Mouse (Mus musculus): Measurements from ENCODE around the gene Adcy6. TPM values are rescaled to one million over a fixed set of nuclear protein-coding genes. Genes with fewer than 3 reads are reported as not detected.
A peak's percentile ranks its signal among the peaks of the same experiment; 100 is the strongest.

Adcy6 gene
- polyA plus RNA-seq, 1 experiment from 2014 or later = 8.9 TPM

DNA sequence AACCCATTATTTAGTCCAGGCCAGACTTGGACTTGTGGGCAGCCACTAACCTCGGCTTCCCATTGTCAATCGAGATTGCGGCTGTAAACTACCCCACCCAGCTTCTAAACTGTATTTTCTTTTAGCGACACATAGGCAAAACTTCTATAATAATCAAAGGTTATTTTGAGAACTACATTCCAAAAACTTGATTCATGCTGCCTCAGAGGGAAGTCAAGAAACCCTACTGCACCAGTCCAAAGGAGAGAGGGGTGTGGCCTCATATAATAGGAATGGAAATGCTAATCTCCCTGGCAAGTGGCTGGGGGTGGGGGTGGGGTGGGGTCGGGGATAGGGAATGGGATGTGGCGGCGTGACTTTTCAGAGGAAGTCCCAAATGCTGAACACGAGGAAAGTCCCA, 16.2 kb upstream of the Adcy6 start:
- H3K27ac ChIP-seq = no peak overlapping the region
- no peaks in the 10 kb centered on the region for H3K9me3 ChIP-seq (replicated peaks)
- no peak for ATAC-seq
- peaks cover 29% of the 10 kb centered on the region for H3K4me1 ChIP-seq
- no peaks in the 10 kb centered on the region for H3K36me3 ChIP-seq (ENCODE audit: poor library complexity, severe bottlenecking)
- H3K4me2 ChIP-seq = no peak overlapping the region
- H3K4me3 ChIP-seq = no peak overlapping the region
- WGBS = 21% methylated on average over 8 of the region's 8 CpGs
- H3K27me3 ChIP-seq = peaks cover 44% of the 10 kb centered on the region
- no peak overlapping the region for H3K9ac ChIP-seq

DNA sequence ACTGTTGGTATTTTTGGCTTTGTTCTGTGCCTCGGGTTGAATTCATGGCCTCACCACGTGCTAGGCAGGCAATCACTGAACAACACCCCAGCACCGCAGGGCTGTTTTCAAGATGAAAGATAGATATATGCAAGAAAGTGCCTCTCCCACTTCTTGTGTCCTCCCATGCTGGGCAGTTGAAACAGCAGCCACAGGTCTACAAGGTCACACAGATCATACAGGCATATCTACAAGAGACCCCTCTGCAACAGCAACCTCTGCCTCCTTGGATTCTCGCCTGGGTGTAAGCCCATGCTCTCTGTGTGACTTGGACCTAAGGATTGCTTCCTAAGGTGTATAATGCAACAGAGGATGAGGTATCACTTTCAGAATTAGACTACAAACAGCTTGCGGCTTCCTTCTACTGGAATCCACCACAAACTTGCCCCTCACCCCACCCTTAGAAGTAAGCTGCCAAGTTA, 13.5 kb upstream of the Adcy6 start:
- Histone ChIP-seq H3K4me3 (no peak overlapping the region), H3K27ac (no peak overlapping the region), H3K36me3 (ENCODE audit: poor library complexity, severe bottlenecking) (no peaks in the 10 kb centered on the region), H3K4me2 (no peak overlapping the region), H3K9ac (no peak overlapping the region), H3K4me1 (peaks cover 16% of the 10 kb centered on the region), H3K27me3 (peaks cover 20% of the 10 kb centered on the region; the same call in 1 of the 2 replicates), H3K9me3 (replicated peaks) (no peaks in the 10 kb centered on the region)
- no peak for ATAC-seq
- WGBS = 52% methylated on average over 5 of the region's 5 CpGs

DNA sequence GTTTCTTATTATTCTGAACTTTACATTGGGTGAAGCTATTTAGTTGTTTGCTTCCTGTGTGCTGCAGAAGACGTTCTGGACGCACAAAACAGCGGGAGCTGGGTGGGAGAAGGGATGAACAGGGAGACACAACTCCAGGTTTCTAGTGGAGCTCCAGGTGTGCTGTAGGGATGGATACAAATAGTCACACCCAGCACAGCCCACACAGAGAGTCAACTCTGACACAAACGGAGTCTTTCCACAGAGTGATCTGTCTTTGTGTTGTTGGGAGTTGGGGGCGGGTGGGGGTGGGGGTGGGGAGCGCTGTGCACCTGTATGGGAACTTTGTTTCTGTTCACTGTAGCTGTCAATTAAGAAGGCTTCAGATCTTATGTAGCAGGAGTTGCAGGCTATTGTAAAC, 12.8 kb upstream of the Adcy6 start:
- Histone ChIP-seq H3K9ac (no peak overlapping the region), H3K27me3 (peaks cover 19% of the 10 kb centered on the region; the same call in 1 of the 2 replicates), H3K4me1 (peaks cover 12% of the 10 kb centered on the region), H3K4me3 (no peak overlapping the region), H3K4me2 (no peak overlapping the region), H3K27ac (no peak overlapping the region), H3K9me3 (replicated peaks) (no peaks in the 10 kb centered on the region), H3K36me3 (ENCODE audit: poor library complexity, severe bottlenecking) (no peaks in the 10 kb centered on the region)
- ATAC-seq = no peak
- 19% methylated on average over 6 of the region's 6 CpGs for WGBS

DNA sequence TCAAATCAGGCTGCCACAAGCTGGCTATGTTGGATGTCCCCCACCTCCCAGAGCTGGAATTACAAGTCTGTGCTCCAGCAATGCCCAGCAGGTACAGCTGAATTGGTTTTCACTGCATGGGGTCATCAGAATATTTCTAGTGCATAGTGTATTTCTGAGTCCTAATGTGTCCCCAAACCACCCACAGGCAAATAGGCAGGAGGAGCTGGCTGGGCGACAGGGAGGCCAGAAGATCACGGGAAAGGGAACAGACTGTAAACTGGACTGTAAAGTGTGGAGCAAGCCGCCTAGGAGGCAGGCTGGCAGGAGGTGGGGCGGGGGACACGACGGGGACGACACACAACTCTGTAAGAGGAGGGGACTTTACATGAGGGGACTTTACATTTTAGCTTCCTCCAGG, 12.3 kb upstream of the Adcy6 start:
- Histone ChIP-seq H3K9ac (no peak overlapping the region), H3K27me3 (peaks cover 19% of the 10 kb centered on the region; the same call in 1 of the 2 replicates), H3K4me1 (peaks cover 12% of the 10 kb centered on the region), H3K36me3 (ENCODE audit: poor library complexity, severe bottlenecking) (no peaks in the 10 kb centered on the region), H3K27ac (no peak overlapping the region), H3K9me3 (replicated peaks) (no peaks in the 10 kb centered on the region), H3K4me3 (no peak overlapping the region), H3K4me2 (no peak overlapping the region)
- WGBS = 5% methylated on average over 7 of the region's 7 CpGs
- no peak for ATAC-seq

DNA sequence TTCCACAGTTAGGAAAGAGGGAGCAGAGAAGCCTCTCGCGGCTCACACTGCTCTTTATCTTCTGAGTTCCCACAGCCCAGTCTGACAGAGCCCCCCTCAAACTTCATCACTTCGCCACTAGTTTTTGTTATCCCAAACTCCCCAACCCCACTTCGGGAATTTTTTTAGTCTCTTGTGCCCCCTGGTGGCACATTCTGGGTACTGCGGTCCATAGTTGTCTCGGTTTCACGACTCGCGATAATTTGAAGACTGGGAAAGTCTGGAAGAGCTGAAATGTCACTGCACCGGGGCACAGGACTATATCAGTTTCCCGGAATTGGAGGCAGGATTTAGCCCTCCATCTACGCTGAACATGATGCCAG, 7.3 kb upstream of the Adcy6 start:
- peaks cover 8% of the 10 kb centered on the region; the same call in 1 of the 2 replicates for H3K27me3 ChIP-seq
- no peaks in the 10 kb centered on the region for H3K9me3 ChIP-seq (replicated peaks)
- peak; percentile 58; the same call in 1 of the 2 replicates for ATAC-seq
- no peak overlapping the region for H3K4me3 ChIP-seq
- H3K36me3 ChIP-seq (ENCODE audit: poor library complexity, severe bottlenecking) = no peaks in the 10 kb centered on the region
- WGBS = 2% methylated on average over 12 of the region's 12 CpGs
- peak overlapping the region; percentile 27; the same call in 1 of the 2 replicates for H3K4me2 ChIP-seq
- no peak overlapping the region for H3K9ac ChIP-seq
- peaks cover 15% of the 10 kb centered on the region for H3K4me1 ChIP-seq
- no peak overlapping the region for H3K27ac ChIP-seq

DNA sequence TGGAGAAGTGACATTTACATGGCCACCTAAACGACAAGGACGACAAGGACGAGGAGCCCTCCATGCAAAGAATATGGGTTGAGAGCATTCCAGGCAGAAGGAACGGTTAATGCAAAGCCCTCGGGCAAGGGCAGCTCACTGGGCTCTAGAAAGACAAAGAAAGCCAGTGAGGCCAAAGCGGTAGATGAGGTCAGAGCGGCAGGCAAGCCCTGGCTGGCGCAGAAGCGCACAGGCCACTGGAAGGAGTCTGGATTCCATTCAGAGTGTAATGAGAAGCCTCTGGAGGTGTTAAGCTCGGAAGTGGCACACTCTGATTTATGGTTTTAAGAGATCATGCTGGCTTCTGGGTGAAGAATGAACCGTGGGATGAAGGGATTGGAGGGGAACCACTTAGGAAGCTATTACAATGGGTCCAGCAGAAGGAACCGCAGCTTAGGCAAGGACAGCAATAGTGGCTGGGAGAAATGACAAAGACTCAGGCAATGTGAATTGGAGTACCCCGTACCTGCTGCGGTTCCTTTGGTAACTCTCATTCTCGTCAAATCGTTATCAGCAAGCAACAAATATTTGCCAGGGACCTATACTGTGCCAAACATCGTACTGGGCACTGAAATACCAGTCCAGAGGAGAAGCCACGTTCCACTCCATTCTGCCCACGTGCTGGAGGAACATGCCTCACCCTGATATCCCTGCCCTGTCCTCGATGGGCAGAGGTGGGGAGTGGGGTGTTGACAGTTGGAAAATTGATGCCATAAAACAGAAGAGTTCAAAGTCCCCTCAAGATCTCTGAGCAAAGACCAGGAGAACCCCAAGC, 6.7 kb upstream of the Adcy6 start:
- Histone ChIP-seq H3K4me2 (peak overlapping the region; percentile 27; the same call in 1 of the 2 replicates), H3K9ac (no peak overlapping the region), H3K9me3 (replicated peaks) (no peaks in the 10 kb centered on the region), H3K4me1 (peaks cover 13% of the 10 kb centered on the region), H3K27me3 (peaks cover 7% of the 10 kb centered on the region; the same call in 1 of the 2 replicates), H3K27ac (no peak overlapping the region), H3K36me3 (ENCODE audit: poor library complexity, severe bottlenecking) (no peaks in the 10 kb centered on the region), H3K4me3 (no peak overlapping the region)
- ATAC-seq = peak; percentile 10; the same call in 1 of the 2 replicates
- WGBS = 39% methylated on average over 20 of the region's 20 CpGs

DNA sequence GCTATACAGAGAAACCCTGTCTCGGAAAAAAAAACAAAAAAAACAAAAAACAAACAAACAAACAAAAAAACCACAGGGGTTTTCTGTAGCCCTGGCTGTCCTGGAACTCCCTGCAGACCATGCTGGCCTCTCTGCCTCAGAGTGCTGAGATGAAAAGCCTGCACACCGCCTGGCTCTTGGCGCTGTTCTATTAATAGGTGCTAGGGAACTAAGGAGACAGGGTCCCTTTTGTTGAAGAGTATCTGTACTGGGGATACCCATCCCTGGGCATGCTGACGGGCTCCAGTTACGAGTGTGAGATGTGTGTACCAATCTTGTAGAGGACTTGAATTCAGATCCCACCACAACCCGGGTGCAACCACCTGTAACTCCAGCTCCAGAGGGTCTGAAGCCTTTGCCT, 5.9 kb upstream of the Adcy6 start:
- ATAC-seq = no peak

DNA sequence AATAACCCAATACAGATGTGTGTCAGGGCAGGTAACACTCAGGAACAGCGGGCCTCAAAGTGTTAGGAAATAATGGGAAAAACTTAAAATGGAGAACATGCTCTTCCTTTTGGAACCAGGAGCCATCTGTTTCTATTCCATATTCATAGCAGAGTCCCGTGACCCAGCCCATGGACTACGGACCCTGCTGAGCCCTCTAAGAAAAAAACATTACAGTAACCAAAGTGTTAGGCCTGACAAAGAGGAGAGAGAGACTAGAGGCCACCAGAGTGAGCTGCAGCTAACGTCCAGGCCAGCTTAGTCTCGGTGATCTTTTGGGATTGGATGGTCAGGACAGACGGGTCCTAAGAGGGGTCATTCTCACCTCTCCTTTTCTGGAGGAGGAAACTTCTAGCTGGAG, 5.1 kb upstream of the Adcy6 start:
- Histone ChIP-seq H3K9ac (peak overlapping the region; percentile 45; the same call in 1 of the 2 replicates), H3K27ac (no peak overlapping the region; the same call in 1 of the 2 replicates)

More for the DNA sequence above, 5.9 kb upstream of the Adcy6 start:
- WGBS = 63% methylated on average over 6 of the region's 6 CpGs
- H3K9ac ChIP-seq = no peak overlapping the region
- H3K4me1 ChIP-seq = peaks cover 13% of the 10 kb centered on the region
- H3K9me3 ChIP-seq (replicated peaks) = no peaks in the 10 kb centered on the region
- H3K27me3 ChIP-seq = peaks cover 7% of the 10 kb centered on the region; the same call in 1 of the 2 replicates
- H3K4me2 ChIP-seq = no peak overlapping the region
- H3K4me3 ChIP-seq = no peak overlapping the region
- H3K27ac ChIP-seq = no peak overlapping the region
- no peaks in the 10 kb centered on the region for H3K36me3 ChIP-seq (ENCODE audit: poor library complexity, severe bottlenecking)

DNA sequence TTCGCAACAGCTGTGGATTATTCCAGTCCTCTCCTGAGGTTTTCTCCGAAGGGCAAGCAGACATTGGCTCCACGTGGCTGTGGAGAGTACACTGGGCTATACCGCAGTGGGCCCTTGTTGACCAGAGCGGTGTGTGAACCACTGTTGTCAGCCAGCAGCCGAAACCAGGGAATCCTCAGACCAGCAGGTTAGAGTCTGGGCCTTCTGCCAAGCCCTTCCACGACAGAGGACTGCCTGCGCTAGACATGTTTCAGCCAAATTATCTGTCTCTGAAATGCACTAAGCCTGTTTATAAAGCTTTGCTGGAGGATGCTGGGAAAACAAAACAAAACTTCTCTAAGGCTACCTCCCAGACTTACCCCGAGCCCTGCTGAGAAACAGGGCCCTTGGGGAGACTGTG, 4.7 kb upstream of the Adcy6 start:
- peak overlapping the region; percentile 45; the same call in 1 of the 2 replicates for H3K9ac ChIP-seq
- no peaks in the 10 kb centered on the region for H3K36me3 ChIP-seq (ENCODE audit: poor library complexity, severe bottlenecking)
- no peak overlapping the region for H3K4me3 ChIP-seq
- no peak for ATAC-seq
- peaks cover 17% of the 10 kb centered on the region for H3K4me1 ChIP-seq
- 47% methylated on average over 9 of the region's 9 CpGs for WGBS
- H3K27ac ChIP-seq = peak overlapping the region; percentile 28
- no peak overlapping the region for H3K4me2 ChIP-seq
- H3K27me3 ChIP-seq = peaks cover 7% of the 10 kb centered on the region; the same call in 1 of the 2 replicates
- H3K9me3 ChIP-seq (replicated peaks) = no peaks in the 10 kb centered on the region

More for the DNA sequence above, 5.1 kb upstream of the Adcy6 start:
- Histone ChIP-seq H3K4me2 (no peak overlapping the region), H3K9me3 (replicated peaks) (no peaks in the 10 kb centered on the region), H3K27me3 (peaks cover 7% of the 10 kb centered on the region; the same call in 1 of the 2 replicates), H3K36me3 (ENCODE audit: poor library complexity, severe bottlenecking) (no peaks in the 10 kb centered on the region), H3K4me3 (no peak overlapping the region), H3K4me1 (peaks cover 16% of the 10 kb centered on the region)
- WGBS = 50% methylated on average over 6 of the region's 6 CpGs
- no peak for ATAC-seq

DNA sequence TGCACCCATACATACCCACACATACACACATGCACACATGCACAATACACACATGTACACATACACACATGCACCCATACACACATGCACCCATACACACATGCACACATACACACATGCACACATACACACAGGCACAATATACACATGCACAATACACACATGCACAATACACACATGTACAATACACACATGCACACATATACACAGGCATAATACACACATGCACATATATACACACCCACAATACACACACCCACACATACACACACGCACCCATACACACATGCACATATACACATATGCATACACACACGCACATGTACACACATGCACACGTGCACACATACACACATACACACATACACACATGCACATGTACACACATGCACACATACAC, 2.4 kb upstream of the Adcy6 start:
- 99% methylated on average over 3 of the region's 3 CpGs for WGBS
- Histone ChIP-seq H3K27ac (no peak overlapping the region), H3K36me3 (ENCODE audit: poor library complexity, severe bottlenecking) (no peaks in the 10 kb centered on the region), H3K4me3 (no peak overlapping the region), H3K27me3 (0 out of 2 replicates have a peak, but pooled peaks cover 2% of the 10 kb centered on the region), H3K9me3 (replicated peaks) (no peaks in the 10 kb centered on the region), H3K9ac (no peak overlapping the region), H3K4me1 (peaks cover 33% of the 10 kb centered on the region), H3K4me2 (no peak overlapping the region)
- ATAC-seq = no peak

DNA sequence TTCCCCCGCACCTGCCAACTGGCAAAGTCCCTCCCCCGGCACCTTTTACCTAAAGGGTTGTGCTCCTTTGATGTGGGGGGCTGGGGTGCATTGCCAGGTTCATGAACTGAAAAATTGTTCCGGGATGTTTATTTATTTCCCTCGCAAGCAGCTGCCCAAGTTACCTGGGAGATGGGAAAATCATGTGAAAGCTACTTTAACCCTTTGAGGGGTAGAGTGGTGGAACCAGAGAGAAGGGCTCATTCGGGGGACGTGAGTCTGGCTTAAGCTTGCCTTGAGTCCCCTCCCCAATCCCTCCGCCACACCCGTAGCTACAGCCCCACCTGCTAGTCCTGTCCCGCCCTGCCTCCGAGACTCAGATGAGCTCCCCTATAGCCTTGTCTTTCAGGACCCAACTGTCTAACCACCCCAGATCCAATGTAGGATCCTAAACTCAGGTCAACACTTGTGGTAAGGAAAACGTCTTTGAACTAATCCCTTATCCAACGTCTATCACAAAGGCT, 306 bp upstream of the Adcy6 start:
- peak overlapping the region; percentile 78 for H3K27ac ChIP-seq

DNA sequence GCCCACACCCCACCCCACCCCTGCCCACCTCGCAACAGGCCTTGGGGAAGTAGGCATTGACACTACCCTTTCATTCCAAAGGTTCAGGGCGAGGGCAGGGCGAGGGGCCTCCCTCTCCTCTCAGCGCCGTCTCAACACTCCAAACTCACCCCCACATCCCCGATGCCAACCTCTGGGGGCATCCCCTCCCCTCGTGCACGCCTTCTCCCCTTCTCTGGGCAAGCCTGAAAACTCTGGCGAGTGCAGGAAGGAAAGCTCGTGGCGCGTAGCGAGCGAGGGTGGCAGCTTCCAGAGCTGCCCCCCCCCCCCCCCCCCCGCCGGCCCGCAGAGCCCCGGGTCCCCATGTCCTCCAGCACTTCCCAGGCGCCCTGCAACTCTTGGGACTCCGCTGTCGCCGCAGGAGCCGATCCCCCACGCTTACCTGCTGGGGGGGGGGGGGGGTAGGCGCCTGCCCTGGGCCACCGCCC, 1.1 kb downstream of the Adcy6 start:
- peaks cover 27% of the 10 kb centered on the region for H3K4me1 ChIP-seq
- H3K27me3 ChIP-seq = no peaks in the 10 kb centered on the region
- peak overlapping the region; percentile 80 for H3K4me3 ChIP-seq
- H3K4me2 ChIP-seq = peak overlapping the region; percentile 92
- peak; percentile 52 for ATAC-seq
- peak overlapping the region; percentile 78 for H3K27ac ChIP-seq
- peaks cover 12% of the 10 kb centered on the region for H3K36me3 ChIP-seq (ENCODE audit: poor library complexity, severe bottlenecking)
- 0% methylated on average over 6 of the region's 26 CpGs for WGBS
- H3K9ac ChIP-seq = peak overlapping the region; percentile 88
- H3K9me3 ChIP-seq (replicated peaks) = no peaks in the 10 kb centered on the region

More for the DNA sequence above, 306 bp upstream of the Adcy6 start:
- H3K36me3 ChIP-seq (ENCODE audit: poor library complexity, severe bottlenecking) = no peaks in the 10 kb centered on the region
- H3K4me3 ChIP-seq = peak overlapping the region; percentile 80
- no peaks in the 10 kb centered on the region for H3K9me3 ChIP-seq (replicated peaks)
- peak overlapping the region; percentile 88 for H3K9ac ChIP-seq
- H3K4me1 ChIP-seq = peaks cover 37% of the 10 kb centered on the region
- no peak for ATAC-seq
- H3K4me2 ChIP-seq = peak overlapping the region; percentile 92
- WGBS = 2% methylated on average over 12 of the region's 12 CpGs
- H3K27me3 ChIP-seq = no peaks in the 10 kb centered on the region

Data from forebrain, embryonic 13.5 days (tissue).